Mouse (Mus musculus): ENCODE results near the gene Thada. TPM values are rescaled to one million over a fixed set of nuclear protein-coding genes. Genes with fewer than 3 reads are reported as not detected.

Thada gene
- polyA plus RNA-seq, 1 experiment, result 0.72 TPM

DNA sequence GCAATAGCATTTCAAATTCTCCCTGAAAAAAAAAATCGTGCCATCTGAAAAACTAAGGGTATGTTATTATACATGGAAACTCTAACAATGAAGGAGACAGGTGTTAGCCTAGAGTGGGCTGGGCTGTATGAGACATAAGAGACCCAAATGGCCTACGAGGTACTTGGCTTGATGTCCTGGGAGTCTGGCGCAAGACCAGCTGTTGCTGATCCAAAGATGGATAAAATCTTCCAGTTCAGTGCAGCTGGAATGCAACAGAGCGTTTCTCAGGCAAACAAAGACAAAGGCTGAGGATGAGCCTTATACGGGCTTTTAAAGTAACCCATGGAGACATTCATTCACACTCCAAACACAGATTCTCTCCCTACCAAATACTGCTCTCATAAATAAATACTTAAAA is 32.6 kb upstream of the Thada start:
- no peak overlapping the region for H3K4me3 ChIP-seq (replicated peaks)
- TF ChIP-seq FLI1 (IDR thresholded peaks at IDR 0.05; ENCODE audit: low read length), result no peak
- TF ChIP-seq GATA1 (IDR thresholded peaks at IDR 0.05; ENCODE audit: borderline replicate concordance, low read length), result no peak
- no peaks in the 10 kb centered on the region for H3K4me1 ChIP-seq

DNA sequence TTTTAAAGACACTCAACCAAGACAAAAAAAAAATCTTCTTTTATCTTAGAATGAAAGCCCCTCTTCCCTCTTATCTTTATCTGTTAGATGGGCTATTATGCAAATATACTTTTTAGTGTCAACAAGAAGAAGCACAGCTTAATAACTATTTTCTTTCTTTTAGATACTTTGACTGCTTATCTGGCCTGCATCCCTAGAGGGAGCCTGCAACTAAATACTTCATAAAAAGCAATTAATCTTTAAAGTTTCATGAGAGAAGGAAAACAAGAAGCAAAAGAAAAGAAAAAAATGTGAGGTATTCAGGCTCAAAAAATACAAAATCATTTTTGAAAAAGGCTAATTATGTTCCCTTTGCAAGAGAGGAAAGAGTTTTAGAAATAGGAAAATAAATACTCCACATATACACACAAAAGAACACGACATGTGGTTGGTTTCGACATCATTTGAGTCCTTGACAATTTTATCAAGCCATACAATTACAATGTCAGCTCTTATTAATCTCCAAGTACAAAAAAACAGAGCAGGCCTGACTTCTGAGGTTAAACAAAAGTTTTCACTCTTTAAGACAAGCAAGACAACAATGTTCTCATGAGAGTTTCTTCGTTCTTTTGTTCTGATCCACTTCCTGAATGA is 32.1 kb upstream of the Thada start:
- no peaks in the 10 kb centered on the region for H3K9me3 ChIP-seq
- TF ChIP-seq GATA1 (IDR thresholded peaks at IDR 0.05; ENCODE audit: borderline replicate concordance, low read length) (no peak), FLI1 (IDR thresholded peaks at IDR 0.05; ENCODE audit: low read length) (no peak)
- peaks cover 12% of the 10 kb centered on the region for H3K27me3 ChIP-seq (replicated peaks)
- H3K4me1 ChIP-seq, result no peaks in the 10 kb centered on the region
- H3K4me3 ChIP-seq (replicated peaks), result no peak overlapping the region
- no peaks in the 10 kb centered on the region for H3K36me3 ChIP-seq (replicated peaks; ENCODE audit: low read length)

More for the DNA sequence above, 32.6 kb upstream of the Thada start:
- Histone ChIP-seq H3K36me3 (replicated peaks; ENCODE audit: low read length) (no peaks in the 10 kb centered on the region), H3K27me3 (replicated peaks) (peaks cover 15% of the 10 kb centered on the region), H3K9me3 (no peaks in the 10 kb centered on the region)

DNA sequence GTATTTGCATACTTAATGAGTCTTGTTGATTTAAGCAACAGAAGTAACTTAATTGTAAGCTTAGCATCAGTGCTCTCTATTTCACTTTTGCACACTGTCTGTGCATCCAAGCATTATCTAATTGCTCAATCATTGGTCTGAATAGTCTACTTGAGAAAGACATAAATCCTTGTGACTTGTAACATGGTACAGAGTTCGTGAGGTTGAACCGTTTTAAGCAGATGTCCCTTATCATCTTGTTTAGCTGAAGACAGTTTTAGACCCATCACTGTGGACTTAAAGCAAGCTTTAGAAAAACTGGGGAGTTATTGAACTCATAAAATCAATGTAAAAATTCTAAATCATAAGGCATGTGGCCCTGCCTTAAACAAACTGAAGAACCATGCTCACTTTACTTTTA is 31.6 kb upstream of the Thada start:
- no peak overlapping the region for H3K4me3 ChIP-seq (replicated peaks)
- TF ChIP-seq FLI1 (IDR thresholded peaks at IDR 0.05; ENCODE audit: low read length), result no peak
- no peak for TF ChIP-seq GATA1 (IDR thresholded peaks at IDR 0.05; ENCODE audit: borderline replicate concordance, low read length)
- H3K9me3 ChIP-seq, result no peaks in the 10 kb centered on the region
- H3K4me1 ChIP-seq, result no peaks in the 10 kb centered on the region
- peaks cover 10% of the 10 kb centered on the region for H3K27me3 ChIP-seq (replicated peaks)
- no peaks in the 10 kb centered on the region for H3K36me3 ChIP-seq (replicated peaks; ENCODE audit: low read length)

DNA sequence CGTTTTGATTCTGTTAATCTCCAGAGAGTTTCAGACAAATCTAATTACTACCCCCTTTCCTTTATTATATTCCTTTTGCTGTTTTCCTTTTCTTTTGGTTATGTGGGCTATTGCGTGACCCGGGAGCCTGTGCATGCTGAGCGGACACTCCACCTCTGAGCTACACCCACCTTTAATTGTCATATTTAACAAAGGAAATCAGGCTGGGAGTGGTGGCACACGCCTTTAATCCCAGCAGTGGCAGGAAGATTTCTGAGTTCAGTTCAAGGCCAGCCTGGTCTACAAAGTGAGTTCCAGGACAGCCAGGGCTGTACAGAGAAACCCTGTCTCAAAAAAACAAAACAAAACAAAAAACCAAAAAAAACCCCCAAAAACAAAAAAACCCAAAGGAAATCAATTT is 31.0 kb upstream of the Thada start:
- no peak overlapping the region for H3K4me3 ChIP-seq (replicated peaks)
- H3K4me1 ChIP-seq, result no peaks in the 10 kb centered on the region
- H3K9me3 ChIP-seq, result no peaks in the 10 kb centered on the region
- H3K27me3 ChIP-seq (replicated peaks), result peaks cover 10% of the 10 kb centered on the region
- no peak for TF ChIP-seq GATA1 (IDR thresholded peaks at IDR 0.05; ENCODE audit: borderline replicate concordance, low read length)
- no peak for TF ChIP-seq FLI1 (IDR thresholded peaks at IDR 0.05; ENCODE audit: low read length)
- no peaks in the 10 kb centered on the region for H3K36me3 ChIP-seq (replicated peaks; ENCODE audit: low read length)

DNA sequence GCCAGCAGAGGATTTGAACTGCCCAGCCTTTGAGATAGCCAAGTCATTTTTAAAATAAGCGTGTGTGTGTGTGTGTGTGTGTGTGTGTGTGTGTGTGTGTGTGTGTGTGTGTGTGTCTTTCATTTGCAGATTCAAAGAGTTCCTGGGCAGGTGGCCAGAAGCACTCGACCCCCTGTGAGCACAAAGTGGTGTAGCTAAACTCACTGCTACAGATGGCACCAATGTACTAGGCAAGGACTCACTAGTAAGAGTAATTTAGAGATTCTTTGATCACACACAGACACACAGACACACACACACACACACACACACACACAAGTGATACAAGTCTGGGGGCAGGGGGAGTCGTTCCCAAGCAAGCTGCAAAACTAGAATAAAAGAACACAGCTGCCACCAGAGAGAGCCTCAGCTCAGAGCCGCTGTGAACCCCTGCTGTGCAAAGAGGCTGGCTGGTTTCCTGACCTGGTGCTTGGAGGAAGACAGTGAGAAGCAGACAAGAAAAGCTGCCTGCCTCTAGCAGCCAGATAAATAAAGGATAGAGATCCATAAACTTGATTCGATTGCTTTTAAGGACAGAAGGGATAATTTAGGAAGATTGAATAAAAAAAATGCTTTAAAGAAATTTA is 26.4 kb upstream of the Thada start:
- Histone ChIP-seq H3K9me3 (peaks cover 2% of the 10 kb centered on the region; the same call in 1 of the 2 replicates), H3K36me3 (replicated peaks; ENCODE audit: low read length) (no peaks in the 10 kb centered on the region), H3K4me3 (replicated peaks) (no peak overlapping the region), H3K27me3 (replicated peaks) (peaks cover 6% of the 10 kb centered on the region), H3K4me1 (no peaks in the 10 kb centered on the region)
- TF ChIP-seq GATA1 (IDR thresholded peaks at IDR 0.05; ENCODE audit: borderline replicate concordance, low read length) (no peak), FLI1 (IDR thresholded peaks at IDR 0.05; ENCODE audit: low read length) (no peak)

DNA sequence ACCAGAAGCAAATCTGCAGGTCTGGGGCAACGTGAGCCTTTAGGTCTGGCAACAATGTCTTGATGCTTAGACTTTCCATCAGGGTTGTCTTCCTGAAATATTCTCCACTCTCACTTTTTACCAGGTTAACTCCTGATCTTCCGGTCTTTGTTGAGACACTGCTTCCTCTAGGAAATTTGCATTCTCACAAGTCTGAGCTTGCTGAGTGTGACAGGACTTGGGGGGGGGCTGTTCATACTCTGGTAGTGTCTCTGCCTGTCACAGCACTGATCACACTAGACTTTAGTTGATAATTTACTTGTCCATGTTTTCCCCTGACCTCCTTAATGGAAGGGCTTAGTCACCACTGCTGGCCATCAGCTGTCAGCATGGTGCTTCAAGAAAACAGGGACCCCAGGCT is 21.4 kb upstream of the Thada start:
- no peak for TF ChIP-seq GATA1 (IDR thresholded peaks at IDR 0.05; ENCODE audit: borderline replicate concordance, low read length)
- TF ChIP-seq FLI1 (IDR thresholded peaks at IDR 0.05; ENCODE audit: low read length), result no peak
- Histone ChIP-seq H3K36me3 (replicated peaks; ENCODE audit: low read length) (no peaks in the 10 kb centered on the region), H3K4me3 (replicated peaks) (no peak overlapping the region), H3K4me1 (no peaks in the 10 kb centered on the region), H3K9me3 (peaks cover 2% of the 10 kb centered on the region; the same call in 1 of the 2 replicates), H3K27me3 (replicated peaks) (peaks cover 5% of the 10 kb centered on the region)

DNA sequence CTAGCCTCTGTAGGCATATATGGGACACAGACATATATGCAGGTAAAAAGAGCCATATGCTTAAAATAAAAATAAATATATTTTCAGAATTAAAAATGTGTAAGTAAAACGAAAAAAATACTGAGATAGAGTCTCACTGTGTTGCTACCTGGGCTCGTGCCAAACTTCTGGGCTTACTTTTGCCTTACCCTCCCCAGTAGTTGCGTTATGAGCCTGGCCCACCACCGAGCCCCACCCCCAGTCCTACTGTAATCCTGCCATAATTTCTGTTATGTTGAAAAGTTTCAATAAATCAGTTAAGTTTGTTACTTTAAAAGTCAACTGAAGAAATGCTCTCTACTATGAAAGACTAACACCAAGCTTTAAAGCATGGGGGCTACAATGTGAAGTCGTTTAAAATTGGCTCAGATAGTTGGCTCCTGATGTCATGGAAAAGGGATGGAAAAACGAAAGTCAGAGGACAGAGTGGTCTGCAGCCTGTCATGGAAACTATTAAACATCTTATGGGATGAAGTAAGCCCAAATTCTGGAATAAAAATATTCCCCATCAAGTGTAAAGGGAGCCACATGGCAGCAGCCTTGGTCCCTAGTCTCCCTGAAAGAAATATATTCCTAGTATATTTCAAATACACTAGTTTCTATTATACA is 17.8 kb upstream of the Thada start:
- Histone ChIP-seq H3K9me3 (no peaks in the 10 kb centered on the region), H3K4me1 (no peaks in the 10 kb centered on the region), H3K36me3 (replicated peaks; ENCODE audit: low read length) (no peaks in the 10 kb centered on the region), H3K4me3 (replicated peaks) (no peak overlapping the region), H3K27me3 (replicated peaks) (peaks cover 13% of the 10 kb centered on the region)
- TF ChIP-seq GATA1 (IDR thresholded peaks at IDR 0.05; ENCODE audit: borderline replicate concordance, low read length) (no peak), FLI1 (IDR thresholded peaks at IDR 0.05; ENCODE audit: low read length) (no peak)

DNA sequence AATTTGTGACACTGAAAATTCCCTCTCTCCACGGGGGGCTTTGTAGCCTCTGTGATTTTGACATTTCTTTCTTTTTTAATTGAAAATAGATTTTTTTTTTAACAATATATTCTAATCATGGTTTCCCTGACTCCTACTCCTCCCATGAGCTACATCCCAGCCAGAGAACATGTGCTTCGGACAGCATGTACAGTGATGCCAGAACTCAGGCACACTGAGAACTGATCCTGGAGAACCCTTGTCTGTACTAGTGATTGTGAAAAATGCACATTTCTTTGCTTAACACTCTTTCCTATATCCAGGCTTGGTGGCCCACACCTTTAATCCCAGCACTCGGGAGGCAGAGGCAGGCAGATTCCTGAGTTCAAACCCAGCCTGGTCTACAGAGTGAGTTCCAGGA is 16.8 kb upstream of the Thada start:
- Histone ChIP-seq H3K9me3 (no peaks in the 10 kb centered on the region), H3K27me3 (replicated peaks) (peaks cover 13% of the 10 kb centered on the region), H3K4me3 (replicated peaks) (no peak overlapping the region), H3K4me1 (no peaks in the 10 kb centered on the region), H3K36me3 (replicated peaks; ENCODE audit: low read length) (no peaks in the 10 kb centered on the region)
- TF ChIP-seq FLI1 (IDR thresholded peaks at IDR 0.05; ENCODE audit: low read length) (no peak), GATA1 (IDR thresholded peaks at IDR 0.05; ENCODE audit: borderline replicate concordance, low read length) (no peak)

DNA sequence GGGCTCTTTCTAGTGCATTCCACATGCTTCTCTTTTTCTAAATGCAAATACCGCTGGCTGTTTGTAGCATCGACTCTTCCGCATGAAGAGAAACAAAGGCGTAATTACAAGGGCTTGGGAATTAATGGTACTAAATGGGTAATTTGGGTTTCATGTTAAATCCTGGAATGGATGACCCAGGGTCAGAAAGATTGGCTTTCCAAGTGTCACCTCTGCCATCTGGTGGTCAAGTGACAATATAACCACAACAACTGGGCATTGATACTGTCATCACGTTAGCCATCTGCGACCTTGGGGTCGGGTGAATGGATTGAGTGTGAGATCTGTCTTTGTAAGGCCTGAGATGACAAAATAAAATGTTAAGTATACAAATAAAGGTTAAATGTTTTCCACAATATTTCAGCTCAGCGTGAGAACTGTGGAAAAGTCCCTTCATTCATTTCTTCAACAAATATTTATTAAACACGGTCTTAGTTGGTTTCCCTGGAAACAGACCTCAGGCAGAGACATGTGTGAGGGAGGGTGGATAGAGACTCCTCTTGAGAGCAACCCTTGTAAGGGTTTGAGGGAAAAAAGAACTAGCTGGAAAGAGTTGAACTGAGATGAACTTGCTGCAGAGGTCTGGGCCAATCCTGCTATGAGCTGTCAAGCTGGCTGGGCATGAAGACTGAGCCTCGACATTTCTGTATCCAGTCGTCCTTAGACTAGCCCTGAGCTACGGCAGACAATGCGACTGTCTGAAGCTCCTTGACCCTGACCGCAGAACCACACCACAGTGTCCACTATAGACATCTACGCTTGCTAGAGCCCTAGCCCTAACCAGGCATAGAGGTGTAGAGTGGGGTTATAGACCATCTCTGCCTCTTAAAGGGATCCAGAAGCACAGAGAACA is 14.7 kb upstream of the Thada start:
- no peak overlapping the region for H3K4me3 ChIP-seq (replicated peaks)
- TF ChIP-seq FLI1 (IDR thresholded peaks at IDR 0.05; ENCODE audit: low read length) (no peak), GATA1 (IDR thresholded peaks at IDR 0.05; ENCODE audit: borderline replicate concordance, low read length) (no peak)

More for the DNA sequence above, 14.7 kb upstream of the Thada start:
- peaks cover 4% of the 10 kb centered on the region for H3K4me1 ChIP-seq
- H3K36me3 ChIP-seq (replicated peaks; ENCODE audit: low read length), result no peaks in the 10 kb centered on the region
- no peaks in the 10 kb centered on the region for H3K9me3 ChIP-seq
- H3K27me3 ChIP-seq (replicated peaks), result peaks cover 12% of the 10 kb centered on the region
